Mouse (Mus musculus) heart, postnatal 10 days (tissue): ENCODE data around the gene Hip1. TPM values are rescaled to one million over a fixed set of nuclear protein-coding genes. Genes with fewer than 3 reads are reported as not detected.
"Not testable (repeated sequence)": the region's sequence is repeated elsewhere in the genome, so short reads cannot be mapped to it uniquely, and the experiment has no call there.

Experiments
- DNase-seq, 2 experiments: peaks; one replicate each; pipeline ENCODE4 v3.0.0; 2021
- intact Hi-C: fragments of 180-260 bp; cut with DNase I; formaldehyde crosslinking; loops from one replicate; pipeline ENCODE4 v1.15.1; 2025
- total RNA-seq, 2 experiments: library from RNA; stranded (reverse); gene quantifications; 2 replicates each; pipeline ENCODE4 v1.2.3; 2021

Hip1 gene
- total RNA-seq, 2 experiments from 2014 or later = 43.3 to 51.8 TPM

DNA sequence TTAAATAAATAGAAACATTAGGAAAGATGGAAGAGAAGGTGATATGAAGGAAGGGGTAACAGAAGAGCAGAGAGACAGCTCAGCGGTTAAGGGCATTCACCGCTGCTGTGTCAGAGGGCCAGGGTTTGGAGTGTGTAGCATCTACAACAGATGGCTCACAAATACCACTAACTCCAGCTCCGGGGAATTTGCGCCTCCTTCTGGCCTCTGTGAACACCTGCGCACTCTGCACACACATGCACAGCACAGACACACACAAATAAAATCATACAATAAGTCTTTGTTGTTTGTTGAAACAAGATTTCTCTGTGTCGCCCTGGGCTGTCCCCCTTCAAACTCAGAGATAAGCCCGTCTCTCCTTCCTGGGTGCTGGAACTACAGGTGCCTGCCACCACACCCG, 49.4 kb downstream of the Hip1 start:
- intact Hi-C loops = no loop called here

DNA sequence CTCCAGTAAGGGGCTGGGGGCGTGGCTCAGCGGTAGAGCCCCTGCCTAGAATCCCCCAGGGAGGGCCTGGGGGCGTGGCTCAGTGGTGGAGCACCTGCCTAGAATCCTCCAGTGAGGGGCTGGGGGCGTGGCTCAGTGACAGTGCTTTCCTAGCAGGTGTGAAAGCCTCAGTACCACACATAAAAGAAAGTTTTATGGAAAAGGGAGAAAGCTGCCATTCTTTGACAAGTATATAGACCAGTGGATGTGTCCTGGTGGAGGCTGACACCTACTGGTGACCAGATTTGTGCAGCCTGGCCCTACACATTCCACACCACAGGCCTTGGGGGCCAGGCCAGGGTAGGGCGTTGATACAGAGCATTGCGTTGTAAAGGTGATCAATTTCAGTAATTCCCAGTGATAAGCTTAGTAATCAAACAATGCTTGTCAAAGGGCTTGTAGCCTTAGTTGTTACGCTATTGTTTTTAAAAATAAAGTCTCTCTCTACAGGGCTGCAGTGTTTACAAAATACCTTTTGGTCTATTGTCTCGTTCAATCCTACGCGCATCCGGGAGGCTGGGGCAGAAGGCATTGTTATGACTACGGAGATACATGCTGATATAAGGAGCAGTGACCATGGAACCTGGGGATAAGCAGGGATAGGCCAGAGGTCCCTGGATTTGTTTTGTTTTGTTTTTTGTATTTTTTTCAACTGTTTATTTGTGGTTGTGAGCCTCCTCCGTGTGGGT, 50.6 kb downstream of the Hip1 start:
- DNase-seq = peak; percentile 56 to 59
- intact Hi-C loops = loop anchor here (1.0 kb wide), 2 partner anchors 65 to 94 kb away; no protein-coding TSS in a partner anchor

More for the DNA sequence above, 49.4 kb downstream of the Hip1 start:
- no peak for DNase-seq

DNA sequence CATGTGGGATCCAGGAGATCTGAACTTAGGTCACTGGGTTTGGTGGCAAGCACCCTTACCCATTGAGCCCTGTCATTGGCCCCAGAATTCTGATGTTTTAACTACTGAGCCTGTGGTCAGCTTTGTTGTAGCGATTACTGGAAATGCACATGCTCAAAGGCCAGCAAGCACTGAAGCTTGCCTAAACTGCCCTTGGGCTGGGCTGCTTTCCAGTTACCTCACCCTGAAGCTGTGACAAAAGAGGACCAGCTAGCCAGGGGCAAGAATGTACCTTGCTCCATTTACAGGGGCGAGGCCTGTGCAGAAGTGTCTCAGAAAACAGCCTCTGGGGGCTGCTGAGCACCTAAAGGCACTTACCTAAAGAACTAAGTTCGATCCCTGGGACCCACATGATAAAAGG, 51.8 kb downstream of the Hip1 start:
- DNase-seq = peak; percentile 41 to 55
- intact Hi-C loops = no loop called here

DNA sequence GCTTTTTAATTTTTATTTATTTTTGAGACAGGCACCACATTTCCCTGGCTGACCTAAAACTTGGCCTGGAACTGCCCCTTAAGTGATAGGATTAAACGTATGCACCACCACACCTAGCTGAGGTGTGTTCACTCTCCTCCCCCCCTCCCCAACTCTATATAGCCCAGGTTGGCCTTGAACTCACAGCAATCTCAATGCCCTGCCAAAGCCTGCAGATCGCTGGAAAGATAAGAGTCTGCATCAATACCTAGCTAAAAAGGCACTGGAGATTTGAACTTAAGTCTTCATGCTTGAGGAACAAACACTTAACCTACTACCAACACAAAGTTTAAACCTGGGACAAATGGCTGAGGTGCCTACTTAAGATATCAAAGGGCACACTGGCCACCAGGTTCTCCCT, 52.8 kb downstream of the Hip1 start:
- intact Hi-C loops = no loop called here

DNA sequence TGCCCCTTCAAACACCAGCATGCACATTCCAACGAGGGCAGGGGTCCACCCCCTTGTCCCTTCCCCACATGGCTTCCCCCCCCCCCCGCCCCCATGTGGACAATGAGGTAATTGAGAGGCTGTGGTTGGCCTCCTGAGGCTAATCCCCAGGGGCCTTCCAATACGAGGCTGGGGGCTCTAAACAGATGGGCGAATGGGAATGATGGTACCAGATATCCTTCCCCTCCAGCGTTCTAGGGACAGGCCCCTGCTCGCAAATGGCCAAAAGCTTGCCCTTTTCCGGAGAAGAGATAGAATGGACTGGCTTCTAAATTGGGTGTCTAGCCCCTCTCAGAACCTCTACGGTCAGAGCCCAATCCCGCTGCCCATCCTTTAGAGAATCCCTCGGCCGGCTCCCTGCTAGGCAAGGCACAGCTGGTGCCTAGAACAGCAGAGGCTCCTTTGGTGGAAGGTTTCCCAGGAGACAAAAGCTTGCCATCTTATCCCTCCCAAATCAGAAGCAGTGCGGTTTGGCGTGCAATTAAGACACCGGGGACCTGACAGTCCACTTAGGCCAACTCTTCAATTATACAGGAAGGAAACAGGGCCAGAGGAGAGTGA, 55.1 kb downstream of the Hip1 start:
- intact Hi-C loops = loop anchor here (2.0 kb wide), 1 partner anchor 23 kb away; no protein-coding TSS in a partner anchor
- DNase-seq = no peak

More for the DNA sequence above, 52.8 kb downstream of the Hip1 start:
- DNase-seq = no peak

DNA sequence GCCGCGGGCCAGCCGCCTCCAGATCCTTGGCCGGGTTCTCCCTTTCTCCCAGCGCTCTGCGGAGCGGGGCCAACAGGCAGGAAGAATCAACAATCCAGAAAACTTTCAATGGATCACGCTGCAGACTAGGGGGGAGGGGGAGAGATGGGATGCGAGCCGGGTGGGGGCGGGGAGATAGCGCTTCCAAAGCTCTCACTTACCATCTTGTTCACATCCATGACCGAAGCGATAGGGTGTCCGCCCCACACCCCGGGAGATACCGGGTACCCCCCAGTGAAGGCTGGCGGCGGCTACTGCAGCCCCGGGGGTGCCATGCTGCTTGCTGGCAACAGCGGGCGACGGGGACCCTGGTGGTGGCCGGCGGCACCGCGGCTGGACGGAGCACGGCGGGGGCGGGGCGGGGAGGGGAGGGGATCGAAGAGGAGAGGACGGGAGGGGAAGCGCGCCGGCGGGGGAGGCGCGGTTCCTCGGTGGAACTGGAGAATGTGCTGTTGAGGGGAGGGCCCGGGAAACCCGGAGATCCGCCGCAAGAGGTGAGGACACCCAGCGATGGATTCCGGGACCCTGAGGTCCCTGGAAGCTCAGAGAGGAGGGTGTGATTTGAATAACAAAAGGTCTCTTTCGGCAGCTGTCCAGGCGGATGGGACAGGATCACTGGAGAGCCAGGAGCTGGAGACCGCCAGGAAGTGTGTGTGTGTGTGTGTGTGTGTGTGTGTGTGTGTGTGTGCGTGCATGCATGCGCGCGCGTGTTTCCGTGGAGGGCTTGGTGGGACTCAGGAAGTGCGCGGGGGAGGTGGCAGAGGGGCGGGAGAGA, 55.8 kb downstream of the Hip1 start:
- intact Hi-C loops = loop anchor here (2.0 kb wide), 1 partner anchor 22 kb away; no protein-coding TSS in a partner anchor
- DNase-seq = peak; percentile 82 to 83

DNA sequence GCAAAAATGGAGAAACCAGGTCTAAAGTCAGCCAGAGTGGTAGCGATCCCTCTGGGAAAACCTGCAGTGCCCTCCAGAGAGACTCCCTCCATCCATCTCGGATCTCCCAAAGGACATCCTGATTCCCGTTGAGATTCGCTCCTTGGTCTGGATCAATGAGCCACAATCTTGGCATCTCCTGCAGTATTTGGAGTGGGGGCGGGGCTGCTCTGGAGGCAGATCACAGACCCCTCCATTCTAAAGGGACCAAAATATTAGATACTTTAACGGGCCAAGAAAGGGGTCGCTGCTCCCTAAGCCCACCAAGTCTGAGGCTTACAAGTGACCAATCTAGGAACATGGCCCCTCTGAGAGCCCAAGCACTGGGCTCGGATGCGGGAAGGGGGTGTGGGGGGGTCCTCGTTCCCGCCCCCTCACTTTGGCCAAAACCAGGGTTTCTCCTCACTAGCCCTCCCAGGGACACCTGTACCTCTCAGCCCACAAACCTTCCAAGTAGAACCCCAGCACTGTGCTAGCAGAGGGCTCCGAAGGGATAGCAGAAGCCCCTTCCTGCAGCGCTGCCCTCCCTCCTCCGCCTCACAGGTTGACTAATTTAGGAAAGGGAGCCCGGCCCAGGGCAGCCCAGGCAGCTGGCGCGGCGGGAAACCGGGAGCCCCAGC, 56.6 kb downstream of the Hip1 start:
- intact Hi-C loops = loop anchor here (2.0 kb wide), 1 partner anchor 22 kb away; no protein-coding TSS in a partner anchor
- DNase-seq = no peak

DNA sequence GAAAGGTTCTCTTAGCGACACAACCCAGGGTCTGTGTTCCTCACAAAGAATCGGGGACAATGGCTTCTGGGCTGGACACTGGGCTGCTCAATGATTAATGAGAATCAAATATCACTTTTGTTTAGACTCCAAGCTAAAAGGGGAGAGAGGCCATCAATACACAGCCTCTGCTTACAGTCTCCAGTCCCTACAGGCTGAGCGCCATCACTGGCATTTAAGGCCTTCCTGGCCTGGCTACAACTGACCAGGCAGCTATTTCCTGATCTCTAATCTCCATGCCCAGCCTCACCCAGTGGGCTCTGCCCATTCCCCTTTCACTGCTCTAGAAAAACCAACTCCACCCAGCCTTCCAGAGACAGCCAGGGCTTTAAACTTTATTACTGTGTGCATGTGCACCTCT, 59.6 kb downstream of the Hip1 start:
- no peak for DNase-seq
- intact Hi-C loops = no loop called here

DNA sequence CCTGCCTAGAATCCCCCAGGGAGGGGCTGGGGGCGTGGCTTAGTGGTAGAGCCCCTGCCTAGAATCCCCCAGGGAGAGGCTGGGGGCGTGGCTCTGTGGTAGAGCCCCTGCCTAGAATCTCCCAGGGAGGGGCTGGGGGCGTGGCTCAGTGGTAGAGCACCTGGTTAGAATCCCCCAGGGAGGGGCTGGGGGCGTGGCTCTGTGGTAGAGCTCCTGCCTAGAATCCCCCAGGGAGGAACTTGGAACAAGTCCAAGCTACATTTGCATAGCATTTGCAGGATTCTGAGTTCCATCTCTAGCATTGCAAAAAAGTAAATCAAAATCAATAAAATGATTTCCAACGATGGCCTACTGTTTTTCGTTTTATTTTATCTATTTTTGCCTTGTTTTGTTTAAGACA, 61.1 kb downstream of the Hip1 start:
- DNase-seq, intact Hi-C loops: not testable (repeated sequence)

DNA sequence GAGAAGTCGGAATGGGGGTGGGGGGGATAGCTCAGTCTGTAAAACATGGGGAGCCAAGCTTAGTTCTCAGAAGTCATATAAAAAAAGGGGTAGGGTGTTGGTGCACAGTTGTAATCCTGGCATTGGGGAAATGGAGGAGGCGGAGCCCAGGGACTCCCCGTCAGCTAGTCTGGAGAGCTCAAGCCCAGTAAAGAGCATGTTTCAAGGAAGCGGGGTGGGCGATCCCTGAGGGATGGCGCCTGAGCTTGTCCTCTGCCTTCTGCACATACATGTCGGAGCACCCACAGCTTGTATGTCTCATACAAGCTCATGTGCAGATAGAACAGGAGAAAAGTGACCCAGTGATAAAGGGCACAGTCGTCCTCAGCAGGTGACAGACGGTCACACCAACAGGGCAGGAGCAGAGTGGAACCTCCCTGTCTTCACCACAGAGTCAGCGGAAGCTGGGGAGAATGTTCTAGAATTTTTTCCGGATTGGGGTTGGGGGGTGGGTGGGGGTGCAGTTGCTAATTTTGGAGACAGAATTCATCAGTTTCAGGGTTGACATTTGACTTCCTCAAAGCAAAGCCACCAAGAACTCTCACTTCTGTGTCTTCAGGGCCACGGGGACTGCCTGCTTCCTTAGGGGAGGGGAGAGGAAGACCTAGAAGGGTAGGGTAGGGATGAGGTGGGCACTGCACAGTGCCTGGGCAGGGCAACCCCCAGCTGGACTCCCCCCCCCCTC, 65.9 kb downstream of the Hip1 start:
- no peak for DNase-seq

DNA sequence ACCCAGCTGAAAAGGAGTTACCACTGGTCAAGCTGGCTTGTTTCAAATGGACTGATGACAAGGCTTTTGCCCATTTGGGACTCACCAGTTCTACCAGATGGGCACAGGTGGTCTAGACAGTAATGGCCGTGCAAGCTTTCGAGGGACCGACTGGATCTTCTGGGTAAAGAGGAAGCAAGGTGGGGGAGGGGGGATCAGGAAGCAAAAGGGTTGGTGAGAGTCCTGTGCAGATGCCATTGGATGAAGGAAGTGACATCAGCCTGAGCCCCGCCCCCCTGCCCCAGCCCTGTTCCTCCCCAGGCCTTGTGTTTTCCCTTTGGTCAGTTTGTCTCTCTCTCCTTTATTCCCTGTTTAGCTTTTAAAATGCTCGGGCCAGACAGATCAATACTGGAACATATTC, 68.7 kb downstream of the Hip1 start:
- intact Hi-C loops = no loop called here
- no peak for DNase-seq

More for the DNA sequence above, 65.9 kb downstream of the Hip1 start:
- intact Hi-C loops = no loop called here

DNA sequence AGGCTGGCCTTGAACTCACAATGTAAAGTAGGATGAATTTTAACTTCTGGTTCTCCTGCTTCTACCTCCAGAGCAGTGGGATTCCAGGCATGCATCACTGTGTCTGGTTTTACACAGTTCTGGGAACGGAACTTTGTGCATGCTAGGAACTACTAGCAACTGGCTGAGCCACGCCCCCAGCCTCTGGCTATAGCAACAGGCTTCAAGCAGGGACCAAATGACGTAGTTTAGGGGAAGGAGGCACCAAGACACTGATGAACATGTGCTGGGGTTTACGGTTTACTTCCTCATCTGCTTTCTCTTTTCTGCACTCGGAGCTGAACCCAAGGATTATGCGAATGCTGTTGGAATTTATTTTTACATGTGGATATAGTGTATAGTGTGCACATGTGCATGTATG, 72.5 kb downstream of the Hip1 start:
- intact Hi-C loops = no loop called here
- no peak for DNase-seq

DNA sequence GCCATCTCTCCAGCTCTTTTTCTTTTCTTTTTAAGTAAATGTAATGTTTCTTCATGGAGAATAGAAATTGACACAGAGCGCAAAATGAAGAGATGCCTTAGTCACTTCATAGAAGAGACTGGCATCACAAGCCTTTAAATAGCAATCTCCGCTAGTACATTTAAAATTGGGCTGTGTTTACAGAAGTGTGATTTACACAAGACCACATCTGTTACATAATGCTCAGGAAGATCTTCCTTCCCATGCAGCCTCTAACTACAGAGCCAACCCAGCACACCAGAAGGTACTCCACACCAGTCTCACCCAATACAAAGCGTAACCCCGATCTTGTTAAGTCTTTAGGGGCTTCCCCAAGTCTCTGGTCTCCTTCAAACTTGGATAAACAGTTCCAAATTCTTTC, 73.2 kb downstream of the Hip1 start:
- intact Hi-C loops = no loop called here
- no peak for DNase-seq

DNA sequence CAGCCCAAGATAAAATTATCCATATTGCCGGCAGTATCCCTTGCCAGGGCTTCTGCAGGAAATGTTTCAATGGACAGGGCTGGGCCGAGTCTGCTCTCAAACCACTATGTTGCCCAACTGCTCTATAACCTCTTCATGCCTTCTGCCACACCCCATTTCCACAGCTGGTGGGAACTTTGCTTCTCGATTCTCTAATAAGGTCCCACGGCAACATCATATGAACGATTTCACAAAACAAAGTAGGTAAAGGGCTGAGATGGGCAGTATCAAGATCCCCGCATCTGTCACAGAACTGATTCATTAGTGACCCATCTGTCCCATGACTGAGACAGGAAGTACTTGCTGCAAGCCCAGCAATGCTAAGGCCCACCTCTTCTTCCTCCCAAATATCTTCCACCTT, 76.6 kb downstream of the Hip1 start:
- intact Hi-C loops = no loop called here

DNA sequence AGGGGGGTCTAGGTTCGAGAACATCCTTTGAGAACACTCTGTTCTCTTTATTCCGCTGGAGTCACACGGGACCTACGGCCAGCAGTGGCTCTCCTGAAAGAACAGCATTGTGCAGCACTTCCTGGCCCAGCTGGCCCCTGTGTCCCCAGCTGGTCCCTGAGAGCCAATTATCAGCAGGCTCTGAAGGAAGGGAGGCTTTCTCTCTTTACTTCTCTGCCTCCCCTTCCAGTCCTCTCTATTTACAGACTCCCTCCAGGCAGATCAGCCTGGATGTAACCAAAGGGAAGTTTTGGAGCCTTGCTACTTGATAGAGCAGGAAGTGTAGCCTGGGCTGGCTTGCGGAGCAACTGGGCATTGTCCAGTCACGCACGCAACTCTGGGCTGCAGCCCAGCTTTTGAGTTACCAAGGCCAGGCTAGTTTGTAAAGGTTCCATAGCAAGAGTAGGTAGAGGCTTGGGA, 79.1 kb downstream of the Hip1 start:
- DNase-seq = peak; percentile 60 to 67
- intact Hi-C loops = loop anchor here (2.0 kb wide), 1 partner anchor 23 kb away; no protein-coding TSS in a partner anchor

More for the DNA sequence above, 76.6 kb downstream of the Hip1 start:
- no peak for DNase-seq

DNA sequence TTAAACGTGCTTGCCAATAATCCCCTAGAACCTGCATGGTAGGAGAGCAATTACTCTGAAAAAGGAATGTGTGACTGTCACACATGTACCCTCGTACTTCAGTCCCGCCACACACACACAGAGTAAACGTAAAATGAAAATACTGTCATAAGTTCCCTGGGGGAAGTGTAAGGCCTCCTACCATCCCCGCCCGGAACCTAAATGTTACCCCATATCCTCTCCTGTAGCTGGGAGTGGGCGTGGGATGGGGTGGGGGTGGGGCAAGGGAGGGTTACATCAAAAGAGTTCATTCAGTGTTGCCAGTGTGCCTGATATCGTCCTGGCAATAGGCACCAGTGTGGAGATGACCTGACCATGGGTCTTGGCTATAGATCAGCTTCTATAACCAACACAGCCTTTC, 81.5 kb downstream of the Hip1 start:
- intact Hi-C loops = no loop called here
- no peak for DNase-seq

DNA sequence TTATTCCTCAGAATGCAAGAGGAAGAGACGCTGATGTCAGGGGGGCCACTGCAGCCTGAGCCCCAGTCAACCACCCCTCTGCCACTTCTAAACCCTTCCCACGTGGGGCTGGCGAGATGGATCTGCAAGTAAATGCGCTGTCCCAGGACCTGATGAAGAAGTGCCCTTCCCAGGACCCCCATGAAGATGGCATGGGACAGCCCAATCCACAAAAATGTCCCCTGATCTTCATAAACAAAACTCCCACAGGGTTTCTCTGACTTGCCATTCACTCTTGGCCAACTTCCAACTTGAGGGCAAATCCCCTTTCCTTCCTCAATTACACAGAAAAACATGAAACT, 84.1 kb downstream of the Hip1 start:
- intact Hi-C loops = no loop called here
- no peak for DNase-seq

DNA sequence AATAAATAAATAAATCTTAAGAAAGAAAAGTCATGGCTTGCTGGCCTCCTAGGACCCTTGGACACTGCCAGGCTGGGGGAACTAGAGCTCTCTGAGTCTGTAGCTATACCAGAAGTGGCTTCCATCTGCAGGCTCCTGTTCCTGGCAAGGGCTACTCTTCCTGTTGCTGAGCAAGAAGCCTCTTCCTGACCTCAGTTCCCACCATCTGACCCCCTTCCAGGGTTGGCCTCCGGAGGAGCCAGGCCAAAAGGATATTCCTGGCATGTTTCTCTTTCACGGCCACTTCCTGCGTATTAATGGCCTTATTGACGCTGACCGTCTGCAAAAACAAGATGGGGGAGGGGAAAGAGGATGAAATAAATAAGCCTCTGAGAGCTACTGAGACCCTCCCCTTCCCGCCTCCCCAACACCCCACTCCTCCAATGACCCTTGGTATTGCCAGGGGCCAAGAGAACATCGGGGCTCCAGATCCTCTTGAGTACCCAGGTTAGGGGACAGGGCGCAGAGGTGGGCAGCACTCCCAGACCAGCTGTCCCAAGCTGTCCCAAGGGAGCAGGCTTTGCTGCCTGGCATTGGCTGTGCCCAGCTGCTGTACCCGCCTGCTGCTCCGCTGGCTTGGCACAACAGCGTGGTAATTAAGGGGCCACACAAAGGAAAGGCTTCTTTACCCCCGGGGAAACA, 84.6 kb downstream of the Hip1 start:
- intact Hi-C loops = no loop called here
- DNase-seq = peak; percentile 29 to 50

DNA sequence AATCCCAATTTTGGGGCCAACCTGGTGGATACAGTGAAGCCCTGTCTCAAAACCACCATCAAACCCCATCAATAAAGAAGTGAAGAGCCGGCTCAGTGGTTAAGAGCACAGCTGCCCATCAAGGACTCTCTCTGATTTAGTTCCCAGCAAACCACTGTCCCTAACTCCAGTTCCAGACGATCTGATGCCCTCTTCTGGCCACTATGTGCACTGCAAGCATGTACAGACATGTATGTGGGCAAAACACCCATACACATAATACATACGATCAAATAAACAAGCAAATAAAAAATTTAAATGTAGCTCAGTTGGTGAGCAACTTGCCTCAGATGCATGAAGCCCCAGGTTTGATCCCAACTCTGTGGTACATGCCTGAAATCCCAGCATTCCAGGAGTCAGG, 85.4 kb downstream of the Hip1 start:
- intact Hi-C loops = no loop called here
- peak in 1 of 2 experiments; percentile 37 for DNase-seq

DNA sequence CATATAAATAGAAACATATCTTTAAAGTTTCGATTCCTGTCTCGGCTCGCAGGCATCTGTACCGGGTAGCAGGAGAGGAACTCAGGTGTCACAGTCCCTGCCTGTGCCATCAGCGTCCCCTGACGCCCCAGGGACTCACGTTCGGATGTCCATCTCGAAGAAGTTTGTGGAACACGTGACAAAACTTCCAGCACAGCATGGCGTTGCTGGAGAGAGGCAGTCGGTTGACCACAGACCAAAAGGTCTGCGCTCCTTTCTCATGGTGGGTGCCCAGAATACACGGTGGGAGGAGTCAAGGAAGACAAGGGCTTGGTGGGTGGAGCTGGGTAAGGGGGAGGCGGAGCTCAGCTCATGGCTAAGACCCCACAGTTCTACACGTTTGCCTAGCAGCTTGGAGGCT, 87.0 kb downstream of the Hip1 start:
- DNase-seq = no peak
- intact Hi-C loops = no loop called here
